Mouse (Mus musculus) thymus, postnatal 36 days (tissue): ENCODE results near the gene Dclk1.

Source experiments
- DNase-seq, 2 experiments: peaks; one replicate each; pipeline ENCODE4 v3.0.0; 2022; ENCODE audit warnings: mixed read lengths in 2 of 2

The Dclk1 gene

DNA sequence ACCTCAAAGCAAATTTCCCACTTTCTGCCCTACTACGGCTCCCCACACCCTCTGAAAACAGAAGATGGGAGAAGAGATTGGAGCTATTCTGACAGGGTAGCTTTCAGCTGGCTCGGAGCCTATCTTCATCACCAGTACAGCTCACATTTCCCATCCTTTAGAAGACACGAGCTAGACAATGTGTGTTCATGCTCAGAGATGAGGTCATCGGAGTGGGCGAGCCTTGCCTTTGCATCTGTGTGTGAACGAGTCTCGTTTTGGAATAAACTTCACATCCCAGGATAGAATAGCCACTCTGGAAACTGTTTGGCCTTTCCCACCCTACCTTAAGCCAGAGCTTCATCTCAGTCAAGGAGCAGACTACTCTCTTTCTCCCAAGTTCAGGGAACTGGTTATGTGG lies 95.5 kb downstream of the Dclk1 start:
- no peak for DNase-seq

DNA sequence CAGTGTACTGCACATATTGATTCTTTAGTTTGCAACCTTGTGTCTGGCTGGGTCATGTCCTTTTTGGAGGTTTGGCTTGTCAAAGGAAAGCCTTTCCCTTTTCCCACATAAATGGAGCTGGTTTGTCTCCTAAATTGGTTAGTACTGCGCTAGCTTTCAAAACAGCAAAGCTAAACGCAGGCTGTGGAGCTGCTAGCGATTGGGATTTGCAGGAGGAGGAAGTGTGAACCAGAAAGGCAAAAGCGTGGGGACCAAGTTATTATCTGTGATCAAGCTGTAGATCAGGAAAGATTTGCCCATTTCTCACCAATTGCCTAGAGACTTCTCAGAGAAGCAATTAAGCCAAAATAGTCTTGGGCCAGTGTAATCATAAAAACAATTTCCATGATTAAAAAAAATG lies 100.3 kb downstream of the Dclk1 start:
- DNase-seq: no peak

DNA sequence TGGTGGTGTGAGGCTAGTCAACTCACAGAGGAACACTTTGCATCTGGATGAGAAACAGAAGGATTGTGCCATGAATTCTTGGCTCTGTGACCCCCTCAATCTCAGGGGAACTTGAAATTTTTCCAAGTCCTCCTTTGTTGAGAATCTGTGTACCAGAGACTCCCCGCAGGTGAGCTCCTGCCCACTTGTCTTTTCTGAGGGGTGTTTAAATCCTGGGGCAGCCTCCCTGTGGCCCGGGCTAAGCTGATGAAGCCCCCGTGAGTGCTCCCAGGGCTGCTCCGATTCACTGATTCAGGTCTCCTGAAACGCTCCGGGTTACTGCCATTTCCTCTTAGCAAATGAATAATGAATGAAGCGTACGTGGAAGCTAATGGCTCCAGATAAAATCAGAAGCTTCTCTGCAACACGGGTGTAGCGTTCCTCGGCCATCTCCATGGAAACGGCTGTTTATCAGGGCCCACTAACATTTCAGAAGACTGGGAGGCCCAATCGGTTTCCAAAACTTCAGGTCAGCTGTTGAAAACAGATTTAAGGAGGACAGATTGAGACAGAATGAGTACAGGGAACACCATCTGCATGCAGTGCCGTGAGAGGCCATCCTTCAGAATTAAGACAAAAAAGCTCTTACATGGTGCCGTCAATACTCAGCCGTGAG lies 105.3 kb downstream of the Dclk1 start:
- DNase-seq: no peak

DNA sequence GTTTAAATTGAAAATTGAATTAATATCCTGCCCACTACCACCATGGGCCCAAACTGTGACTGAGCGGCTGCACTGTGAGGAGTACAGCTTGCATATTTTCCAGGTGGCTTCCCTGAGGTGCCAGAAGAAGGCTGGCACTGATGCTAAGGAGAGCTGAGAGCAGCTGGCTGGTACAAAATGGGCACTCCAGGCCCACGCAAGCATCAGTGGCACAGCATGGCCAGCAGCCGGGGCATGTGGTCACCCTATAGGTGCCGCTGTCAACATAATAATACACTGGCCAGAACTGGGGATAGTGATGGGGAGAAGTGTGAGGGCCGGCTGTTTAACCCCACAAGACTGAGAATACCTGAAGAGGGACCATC lies 105.8 kb downstream of the Dclk1 start:
- no peak for DNase-seq

DNA sequence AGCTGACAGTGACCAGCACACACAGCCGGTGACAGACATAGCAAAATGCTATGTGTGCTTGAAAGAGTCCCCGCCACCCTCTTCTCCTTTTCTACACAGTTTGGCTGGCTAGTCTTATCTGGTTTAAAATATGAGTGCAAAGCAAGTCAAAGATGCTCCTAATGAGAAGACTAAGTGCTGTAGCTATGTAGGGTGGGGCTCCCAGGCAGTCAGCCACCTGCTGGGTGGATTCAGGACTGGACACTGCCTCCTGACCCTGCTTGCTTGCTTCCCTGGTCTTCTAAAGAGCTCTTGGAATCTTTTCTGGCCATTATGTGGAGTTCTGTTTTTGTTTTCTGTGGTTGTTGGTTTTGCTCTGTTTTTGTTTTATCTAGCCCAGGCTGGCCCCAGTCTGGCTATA lies 108.0 kb downstream of the Dclk1 start:
- no peak for DNase-seq

DNA sequence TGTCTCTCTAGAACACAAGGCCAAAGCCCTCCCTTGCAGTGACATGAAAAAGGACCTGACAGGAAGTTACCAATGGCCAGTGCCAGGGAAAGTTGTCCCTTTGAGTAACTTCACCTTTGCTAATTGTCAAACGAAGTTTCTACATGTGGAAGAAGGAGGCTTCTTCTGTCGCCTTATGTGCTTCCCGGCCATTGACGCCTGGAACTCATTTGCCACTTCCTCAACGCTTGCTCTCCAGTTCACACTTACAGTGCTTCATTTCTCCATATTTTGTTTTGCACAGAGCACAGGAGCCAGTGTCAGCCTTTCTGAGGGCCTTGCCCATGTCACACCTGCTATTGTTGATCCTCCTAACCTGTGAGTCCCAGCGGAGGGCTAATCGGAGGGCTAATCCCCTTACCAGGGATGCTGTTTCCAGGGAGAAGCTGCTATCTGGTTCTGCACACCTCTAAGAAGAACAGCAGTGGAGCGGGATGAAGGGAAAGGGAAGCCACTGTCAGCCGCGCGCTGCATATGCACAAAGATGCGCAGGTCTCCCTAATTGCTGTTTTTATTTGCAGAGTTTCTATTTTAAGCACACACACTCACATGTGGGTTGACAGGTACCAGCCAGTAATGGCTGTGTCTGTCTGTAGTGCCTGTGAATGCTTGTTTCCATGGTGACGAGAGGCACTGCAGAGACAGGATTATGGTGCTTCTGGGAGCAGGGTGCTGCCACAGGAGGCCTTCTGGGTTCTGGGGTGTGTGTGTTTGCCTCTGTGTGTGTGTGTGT lies 109.3 kb downstream of the Dclk1 start:
- no peak for DNase-seq

DNA sequence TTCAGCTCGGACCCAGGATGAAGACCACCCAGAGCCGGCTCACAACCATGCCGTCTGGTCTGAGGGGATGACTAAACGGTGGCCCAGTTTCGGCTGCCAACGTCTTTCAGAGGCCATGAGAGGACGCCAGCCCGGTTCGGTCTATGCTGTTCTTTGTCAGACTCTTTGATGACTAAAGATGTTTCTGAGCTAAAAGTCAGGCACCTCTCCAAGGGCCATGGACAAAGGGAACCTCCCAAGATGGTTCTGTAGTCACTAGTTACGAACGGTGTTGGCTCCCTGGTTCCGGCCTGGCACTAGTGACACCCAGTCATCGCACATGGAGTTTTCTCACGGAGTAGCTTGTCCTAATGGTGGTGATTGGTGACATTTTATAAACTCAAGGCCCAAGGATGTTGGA lies 110.4 kb downstream of the Dclk1 start:
- no peak for DNase-seq

DNA sequence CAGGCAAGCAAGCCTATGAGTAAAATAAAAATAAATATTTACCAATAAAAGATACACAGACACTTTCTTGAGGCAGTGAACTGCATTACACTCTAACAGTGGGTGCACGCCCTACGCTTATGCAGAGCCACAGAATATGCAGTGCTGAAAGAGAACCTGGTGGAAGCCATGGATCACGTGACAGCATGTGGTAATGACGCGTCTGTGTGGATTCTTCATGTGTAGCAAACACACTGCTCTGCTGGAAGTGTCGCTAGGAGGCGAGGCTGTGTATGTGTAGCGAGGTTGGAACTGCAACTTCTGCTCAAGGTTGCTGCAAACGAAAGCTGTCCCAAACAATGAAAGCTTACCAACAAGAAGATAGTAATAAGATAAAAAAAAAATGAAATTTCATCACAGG lies 111.0 kb downstream of the Dclk1 start:
- DNase-seq: no peak

DNA sequence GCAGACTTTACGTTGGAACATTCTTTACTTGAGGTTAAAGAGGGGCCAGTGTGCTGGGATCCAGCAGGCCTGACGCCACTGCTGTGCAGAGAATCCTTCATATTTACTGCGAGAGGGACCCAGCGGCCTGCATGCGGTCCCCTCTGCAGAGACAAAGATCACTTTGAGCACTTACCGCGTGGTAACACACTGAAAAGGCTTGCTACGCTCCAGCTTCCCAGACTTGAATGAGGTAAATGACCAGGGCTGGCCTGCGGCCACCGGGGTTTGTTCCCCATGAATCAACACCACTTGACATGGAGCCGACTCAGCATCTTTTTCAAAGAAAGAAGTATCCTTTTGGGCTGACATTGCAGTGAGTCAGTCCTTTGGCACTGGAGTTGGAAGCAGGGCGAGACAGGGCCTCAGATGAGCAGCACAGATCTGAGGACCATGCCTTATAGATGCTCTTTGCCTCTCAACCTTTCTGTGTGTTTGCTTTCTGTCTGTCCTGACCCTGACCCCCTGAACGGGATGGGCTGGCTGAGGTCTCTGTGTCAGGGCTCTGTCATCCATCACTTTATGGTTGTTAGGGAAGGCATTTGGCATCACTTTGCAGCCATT lies 111.8 kb downstream of the Dclk1 start:
- no peak for DNase-seq

DNA sequence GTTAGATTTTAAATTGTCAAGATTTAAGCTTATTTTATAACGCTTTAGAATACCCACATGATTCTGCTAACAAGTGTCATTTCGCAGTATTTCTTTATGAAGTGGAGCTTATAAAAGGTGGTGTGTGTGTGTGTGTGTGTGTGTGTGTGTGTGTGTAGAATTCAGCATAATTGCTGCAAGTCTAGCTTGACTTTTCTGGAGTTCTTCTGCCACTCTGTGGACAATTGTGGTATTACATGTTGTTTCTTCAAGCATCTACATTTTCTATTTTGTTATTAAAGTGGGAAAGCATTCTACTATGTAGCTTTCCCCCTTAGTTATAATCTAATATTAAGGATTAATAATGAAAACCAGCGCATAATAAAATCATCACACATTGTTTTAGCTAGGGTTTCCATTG lies 112.6 kb downstream of the Dclk1 start:
- no peak for DNase-seq

DNA sequence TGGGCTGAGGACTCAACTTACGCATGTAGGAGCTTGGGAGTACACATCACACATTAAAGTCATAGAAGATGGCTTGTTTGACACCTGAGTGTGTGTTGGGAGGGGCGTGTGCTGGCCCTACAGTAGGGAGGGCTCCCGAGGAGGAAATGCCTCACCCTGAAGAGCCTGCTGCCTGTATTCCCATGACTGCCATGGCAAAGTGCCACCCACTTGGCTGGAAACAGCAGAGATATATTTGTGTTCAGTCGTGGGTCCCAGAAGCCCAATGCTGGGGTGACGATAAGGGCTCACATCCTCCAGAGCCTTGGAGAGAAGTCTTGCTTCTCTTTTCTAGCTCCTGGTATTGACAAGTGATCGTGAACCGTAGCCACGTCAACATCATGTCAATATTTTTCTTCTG lies 116.3 kb downstream of the Dclk1 start:
- no peak for DNase-seq

DNA sequence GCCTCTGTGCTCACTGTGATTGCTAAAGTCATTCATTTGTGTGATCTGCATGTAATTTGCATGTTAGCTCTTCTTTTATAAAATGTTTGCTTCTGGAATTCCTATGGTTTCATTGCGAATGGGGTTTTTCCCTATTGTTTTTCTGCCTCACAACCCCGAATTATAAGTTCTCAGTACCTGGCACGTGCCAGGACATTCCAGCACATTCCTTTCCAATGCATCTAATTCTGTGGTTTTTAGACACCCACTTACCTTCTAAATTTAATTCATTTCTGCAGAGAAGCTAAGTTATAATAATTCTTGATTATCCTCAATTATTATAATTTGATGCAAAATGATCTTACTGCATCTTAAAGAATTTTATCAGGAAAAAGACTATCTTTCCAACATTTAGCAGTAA lies 118.7 kb downstream of the Dclk1 start:
- DNase-seq: no peak

DNA sequence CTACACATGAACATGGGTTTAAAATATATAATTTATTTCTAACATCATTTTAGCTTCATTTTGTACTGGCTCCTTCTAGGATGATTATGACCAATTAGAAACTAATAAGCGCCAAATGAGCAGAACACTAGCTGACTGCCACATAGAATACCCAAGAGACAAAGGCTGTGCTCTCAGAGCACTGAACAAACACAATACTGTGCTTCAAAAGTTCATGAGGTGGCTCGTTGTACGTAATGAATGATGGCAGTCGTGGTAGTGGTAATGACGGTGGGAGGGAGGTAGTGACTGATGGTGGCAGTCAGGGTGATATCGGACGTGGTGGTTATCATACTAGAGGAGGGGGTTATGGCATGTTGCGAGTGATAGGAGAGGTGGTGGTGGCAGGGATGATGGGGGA lies 125.0 kb downstream of the Dclk1 start:
- no peak for DNase-seq

DNA sequence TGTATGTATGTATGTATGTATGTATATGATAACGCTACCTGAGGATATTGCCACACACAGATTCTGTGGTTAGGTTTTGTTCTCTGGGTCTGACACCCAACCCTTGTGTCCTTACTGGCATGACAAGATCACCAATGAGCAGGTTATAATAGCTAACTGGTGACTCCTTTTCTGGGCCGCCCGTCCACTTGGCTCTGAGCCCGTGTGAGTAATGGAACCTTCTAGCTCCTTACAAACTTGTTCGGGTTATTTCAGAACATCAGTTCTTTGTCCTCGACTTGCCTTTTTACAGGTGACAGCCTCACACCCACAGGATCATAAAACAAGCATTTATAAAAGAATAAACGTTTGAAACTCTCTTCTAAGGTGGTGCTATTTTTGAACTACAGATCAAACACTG lies 127.0 kb downstream of the Dclk1 start:
- DNase-seq: no peak

DNA sequence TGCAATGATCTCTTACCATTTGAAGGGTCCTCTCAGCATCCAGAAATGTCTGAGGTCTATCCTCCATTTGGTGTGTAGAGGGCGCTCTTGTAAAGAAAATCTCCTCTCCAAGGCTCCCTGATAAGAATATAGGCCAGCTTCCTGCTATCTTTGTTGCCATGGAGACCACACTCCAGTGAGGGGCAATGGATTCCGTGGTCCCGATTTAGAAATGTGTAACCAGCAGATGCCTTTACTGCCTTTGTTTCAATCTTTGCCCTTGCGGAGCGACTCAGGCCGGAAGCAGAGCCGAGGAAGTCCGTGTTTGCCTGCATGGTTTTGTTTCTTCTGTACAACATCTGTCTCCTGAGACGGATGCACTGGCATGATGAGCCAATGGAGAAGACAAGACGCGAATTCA lies 131.5 kb downstream of the Dclk1 start:
- DNase-seq: no peak

DNA sequence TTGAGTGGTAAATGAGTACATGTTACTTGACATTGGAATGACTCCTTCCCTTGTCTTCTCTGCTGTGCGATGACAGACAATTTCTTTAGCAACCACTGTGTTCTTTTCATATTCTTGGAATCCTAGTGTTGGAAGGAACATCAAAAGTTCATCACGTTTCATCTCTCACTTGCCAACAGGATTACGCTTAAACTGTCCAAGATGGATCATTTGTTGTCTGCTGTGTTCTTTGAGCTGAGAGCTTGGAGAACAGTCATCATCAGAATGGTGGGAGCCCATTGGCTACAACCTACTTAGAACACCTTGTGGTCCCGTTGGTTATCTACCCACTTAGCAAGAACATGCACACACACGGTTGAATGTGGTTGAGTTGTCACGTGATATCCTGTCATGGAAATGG lies 136.4 kb downstream of the Dclk1 start:
- no peak for DNase-seq

DNA sequence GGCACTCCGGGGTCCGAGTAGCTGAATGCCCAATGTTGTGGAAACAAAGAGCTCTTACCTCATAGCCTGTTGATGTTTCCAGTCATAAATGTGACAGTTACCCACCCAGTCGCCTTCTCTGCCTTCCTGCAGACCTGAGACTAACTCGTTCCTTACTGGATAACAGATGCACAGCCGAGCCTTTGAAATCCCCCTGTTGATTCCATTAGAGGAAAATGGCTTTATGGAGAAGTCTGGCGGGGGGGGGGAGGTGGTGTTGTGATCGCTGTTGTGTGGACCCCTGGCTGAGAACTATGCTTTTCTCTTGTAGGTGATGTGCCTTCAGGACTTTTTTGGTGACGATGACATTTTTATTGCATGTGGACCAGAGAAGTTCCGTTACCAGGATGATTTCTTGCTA lies 138.3 kb downstream of the Dclk1 start:
- no peak for DNase-seq

DNA sequence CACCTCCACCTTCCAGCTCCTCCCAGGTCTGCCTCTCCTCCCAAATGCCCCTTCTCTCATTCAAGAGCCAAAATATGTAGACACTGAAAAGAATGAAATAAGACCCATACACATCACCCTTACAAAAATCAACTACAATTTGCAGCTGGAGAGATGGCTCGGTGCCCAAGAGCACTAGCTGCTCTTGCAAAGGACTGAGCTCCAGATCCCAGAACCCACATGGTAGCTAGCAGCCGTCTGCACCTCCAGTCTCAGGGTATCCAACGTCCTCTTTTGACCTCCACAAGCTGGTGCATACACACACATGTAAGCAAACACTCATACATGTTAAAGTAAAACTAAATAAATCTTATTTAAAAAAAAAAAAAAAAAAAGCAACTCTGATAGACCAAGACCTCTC lies 150.4 kb downstream of the Dclk1 start:
- no peak for DNase-seq

DNA sequence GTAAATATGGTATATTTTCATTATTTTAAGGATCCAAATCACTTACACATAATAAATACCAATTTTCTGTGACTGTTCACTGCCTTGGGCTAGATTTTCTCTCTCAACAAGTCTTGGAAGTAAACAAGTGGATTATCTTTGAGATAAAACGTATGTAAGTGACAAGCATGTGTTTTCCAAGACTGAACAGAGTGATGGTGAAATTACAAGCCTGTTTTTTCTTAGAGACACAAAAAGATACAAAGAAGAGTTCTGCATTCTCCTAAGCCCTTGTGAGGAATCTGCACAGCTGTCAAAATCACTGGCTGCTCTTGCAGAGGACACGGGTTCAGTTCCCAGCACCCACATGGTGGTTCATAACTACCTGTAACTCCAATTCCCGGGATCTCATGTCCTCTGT lies 151.4 kb downstream of the Dclk1 start:
- no peak for DNase-seq

DNA sequence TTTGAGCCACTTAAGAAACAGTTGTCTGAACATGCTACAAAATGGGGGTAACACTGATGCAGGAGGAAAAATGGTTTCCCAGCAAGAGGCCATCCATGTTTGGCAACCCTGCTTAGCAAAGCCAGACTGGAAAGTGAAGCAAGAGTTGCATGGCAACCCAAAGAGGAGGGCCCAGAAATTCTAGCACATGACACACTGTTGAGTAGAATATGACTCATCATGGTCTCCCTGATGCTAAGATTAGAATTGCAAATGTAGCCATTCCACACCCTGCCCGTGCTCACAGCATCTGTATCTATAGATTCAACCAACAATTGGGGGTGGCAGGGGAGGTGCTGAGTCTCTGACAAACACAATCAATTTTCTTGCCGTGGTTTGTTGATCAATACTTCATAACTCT lies 154.6 kb downstream of the Dclk1 start:
- no peak for DNase-seq

DNA sequence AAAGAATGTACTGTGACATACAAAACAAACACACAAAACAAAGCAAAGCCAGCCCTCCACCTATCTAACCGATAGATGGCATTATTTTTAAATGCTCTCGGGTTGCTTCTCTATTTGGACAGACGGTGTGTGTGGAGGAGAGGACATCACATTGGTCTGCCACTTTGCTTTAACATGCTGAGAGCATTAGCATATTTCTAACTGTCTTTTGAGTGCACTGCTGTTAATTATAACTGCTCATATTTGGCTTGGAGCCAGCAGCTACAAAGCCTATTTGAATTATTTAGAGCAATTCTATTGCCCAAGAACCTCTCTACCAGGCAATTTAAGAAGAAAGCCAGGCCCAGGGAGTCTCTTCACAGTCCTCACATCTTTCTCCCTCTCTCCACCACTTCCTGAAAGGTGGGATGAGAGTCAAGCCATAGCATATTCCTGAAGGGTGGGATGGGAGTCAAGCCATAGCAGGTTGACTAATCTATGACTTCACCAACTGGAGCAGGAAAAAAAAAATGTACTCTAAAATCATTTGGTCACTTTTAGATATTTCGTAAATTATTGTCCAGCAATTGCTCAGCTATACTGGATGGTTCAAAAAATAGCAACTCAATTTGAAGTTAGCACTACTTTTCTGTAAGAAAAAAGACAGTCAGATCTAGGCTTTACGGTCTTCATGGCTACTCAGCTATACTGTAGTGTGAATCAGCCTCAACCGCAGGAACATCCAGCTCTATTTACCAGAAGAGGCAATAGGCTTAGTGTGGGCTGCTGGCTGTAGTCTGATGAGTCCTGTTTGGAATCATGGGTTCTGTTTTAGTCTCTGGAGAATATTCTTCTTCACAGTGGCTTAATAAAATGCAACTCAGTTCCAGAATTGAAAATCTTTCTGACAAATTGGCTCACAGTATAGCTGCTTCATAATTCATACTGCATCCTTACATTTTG lies 155.9 kb downstream of the Dclk1 start:
- no peak for DNase-seq

DNA sequence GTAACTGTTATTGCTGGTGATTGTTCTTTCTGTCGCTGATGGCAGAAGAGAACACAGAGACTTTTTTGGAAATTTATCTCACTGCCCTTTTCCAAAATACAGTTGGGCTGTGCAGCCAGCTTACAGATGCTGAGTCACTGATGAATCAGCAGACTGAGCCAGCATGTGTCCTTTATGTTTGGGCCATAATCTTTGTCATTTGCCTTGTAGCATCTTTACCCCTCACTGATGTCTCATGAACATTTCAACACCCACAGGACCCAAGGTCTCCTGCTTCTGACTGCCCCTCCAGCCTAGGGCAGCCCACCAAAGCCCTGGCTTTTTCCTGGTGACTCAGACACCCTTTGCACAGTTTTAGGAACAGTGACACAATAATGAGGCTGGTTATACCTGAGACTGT lies 159.1 kb downstream of the Dclk1 start:
- no peak for DNase-seq

DNA sequence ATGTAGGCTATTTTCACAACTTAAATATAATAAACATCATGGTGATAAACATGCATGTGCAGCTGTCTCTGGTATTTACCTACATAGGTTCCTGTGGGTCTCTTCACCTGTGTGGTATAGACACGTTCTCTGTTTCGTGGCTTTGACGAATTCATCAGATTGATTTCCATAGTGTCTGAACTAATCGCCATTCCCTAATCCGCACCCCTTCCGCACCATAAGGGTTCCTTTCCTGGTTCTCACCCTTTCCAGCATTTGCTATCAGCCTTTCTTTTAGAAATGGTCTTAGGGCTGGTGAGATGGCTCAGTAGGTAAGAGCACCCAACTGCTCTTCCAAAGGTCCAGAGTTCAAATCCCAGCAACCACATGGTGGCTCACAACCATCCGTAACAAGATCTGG lies 162.6 kb downstream of the Dclk1 start:
- DNase-seq: no peak
